Mouse (Mus musculus) kidney, embryonic 16.5 days (tissue): Measurements from ENCODE around the gene Tead1. TPM values are rescaled to one million over a fixed set of nuclear protein-coding genes. Genes with fewer than 3 reads are reported as not detected.

ENCODE experiments used
- ATAC-seq: fragments of 200-750 bp; cut with Nextera tagmentation; 2 replicates; pipeline ENCODE4 v1.8.0; 2017; ENCODE audit warnings: moderate TSS enrichment; ENCODE audit not compliant: low FRiP score, low TSS enrichment
- H3K27ac ChIP-seq: fragments of 300-500 bp; sonication (generic); 2 replicates; pipeline ENCODE4 v1.5.1; 2014; ENCODE audit warnings: low read length
- H3K27me3 ChIP-seq: fragments of 300-500 bp; sonication (generic); 2 replicates; pipeline ENCODE4 v1.6.1; 2014; ENCODE audit warnings: low read length, control low read depth, mixed read lengths; ENCODE audit not compliant: insufficient read depth
- H3K36me3 ChIP-seq: fragments of 300-500 bp; sonication (generic); 2 replicates; pipeline ENCODE4 v1.6.1; 2014; ENCODE audit warnings: low read length, control low read depth, mixed read lengths; ENCODE audit not compliant: insufficient read depth
- H3K4me1 ChIP-seq: fragments of 300-500 bp; sonication (generic); 2 replicates; pipeline ENCODE4 v1.6.1; 2014; ENCODE audit warnings: low read length, control low read depth, mixed read lengths; ENCODE audit not compliant: insufficient read depth
- H3K4me2 ChIP-seq: fragments of 300-500 bp; sonication (generic); replicated peaks from 2 replicates; pipeline ENCODE4 v1.6.1; 2014; ENCODE audit warnings: low read depth, low read length
- H3K4me3 ChIP-seq: fragments of 300-500 bp; sonication (generic); 2 replicates; pipeline ENCODE4 v1.5.1; 2014; ENCODE audit warnings: mild to moderate bottlenecking, low read length
- H3K9ac ChIP-seq: fragments of 300-500 bp; sonication (generic); replicated peaks from 2 replicates; pipeline ENCODE4 v1.6.1; 2014; ENCODE audit warnings: low read length
- H3K9me3 ChIP-seq: fragments of 300-500 bp; sonication (generic); 2 replicates; pipeline ENCODE4 v1.6.1; 2016; ENCODE audit warnings: low read length, control low read depth
- WGBS: fragments of 180-500 bp; shearing (Covaris S2); extraction: QIAGEN DNeasy Blood & Tissue Kit; methylation state at CpG from one replicate; pipeline ENCODE4 v1.1.7; 2014; 5-methylcytosine and 5-hydroxymethylcytosine counted together
- polyA plus RNA-seq: library from polyadenylated mRNA; unstranded; fragments of >200 nt; fragmentation: Nextera tagmentation; extraction: Ambion mirVana; gene quantifications from 2 replicates; pipeline ENCODE4 v1.2.1, GENCODE M21; 2015

The Tead1 gene
- polyA plus RNA-seq, 1 experiment from 2014 or later, result 18.0 TPM

GRCm38 (mm10) chr7:112793903-112794302, 114.8 kb downstream of the Tead1 start:
- Histone ChIP-seq H3K27me3 (no peaks in the 10 kb centered on the region), H3K4me2 (no peak overlapping the region), H3K9ac (no peak overlapping the region), H3K27ac (no peak overlapping the region), H3K36me3 (no peaks in the 10 kb centered on the region), H3K4me1 (peaks cover 37% of the 10 kb centered on the region), H3K9me3 (no peaks in the 10 kb centered on the region), H3K4me3 (no peak overlapping the region)
- no peak for ATAC-seq
- 49% methylated on average over 7 of the region's 7 CpGs for WGBS

GRCm38 (mm10) chr7:112794481-112794880, 115.4 kb downstream of the Tead1 start:
- no peaks in the 10 kb centered on the region for H3K9me3 ChIP-seq
- H3K9ac ChIP-seq, result no peak overlapping the region
- 8% methylated on average over 1 of the region's 2 CpGs for WGBS
- no peak overlapping the region for H3K4me3 ChIP-seq
- H3K4me2 ChIP-seq, result no peak overlapping the region
- no peak for ATAC-seq
- no peaks in the 10 kb centered on the region for H3K27me3 ChIP-seq
- no peaks in the 10 kb centered on the region for H3K36me3 ChIP-seq
- peaks cover 32% of the 10 kb centered on the region for H3K4me1 ChIP-seq
- no peak overlapping the region for H3K27ac ChIP-seq

- Histone ChIP-seq H3K4me1 (peaks cover 31% of the 10 kb centered on the region), H3K9ac (no peak overlapping the region), H3K4me3 (no peak overlapping the region), H3K36me3 (no peaks in the 10 kb centered on the region), H3K27ac (no peak overlapping the region), H3K9me3 (no peaks in the 10 kb centered on the region), H3K4me2 (no peak overlapping the region), H3K27me3 (no peaks in the 10 kb centered on the region)
- WGBS, result 70% methylated on average over 8 of the region's 8 CpGs
- ATAC-seq, result no peak
Observed at GRCm38 (mm10) chr7:112797526-112798321, 118.6 kb downstream of the Tead1 start.

- Histone ChIP-seq H3K36me3 (no peaks in the 10 kb centered on the region), H3K4me1 (peaks cover 36% of the 10 kb centered on the region), H3K9ac (no peak overlapping the region), H3K4me2 (no peak overlapping the region), H3K27me3 (no peaks in the 10 kb centered on the region), H3K9me3 (no peaks in the 10 kb centered on the region), H3K27ac (no peak overlapping the region), H3K4me3 (no peak overlapping the region)
- WGBS, result 68% methylated on average over 8 of the region's 8 CpGs
- no peak for ATAC-seq
Observed at GRCm38 (mm10) chr7:112801706-112802105, 122.6 kb downstream of the Tead1 start.

- H3K27ac ChIP-seq, result peak overlapping the region; percentile 90
- 16% methylated on average over 2 of the region's 2 CpGs for WGBS
- peaks cover 61% of the 10 kb centered on the region for H3K4me1 ChIP-seq
- peak; percentile 62 for ATAC-seq
- peak overlapping the region; percentile 47 for H3K4me2 ChIP-seq
- H3K9ac ChIP-seq, result no peak overlapping the region
- peak overlapping the region; percentile 32 for H3K4me3 ChIP-seq
- H3K36me3 ChIP-seq, result no peaks in the 10 kb centered on the region
- no peaks in the 10 kb centered on the region for H3K9me3 ChIP-seq
- H3K27me3 ChIP-seq, result no peaks in the 10 kb centered on the region
Observed at GRCm38 (mm10) chr7:112806718-112807400, 127.7 kb downstream of the Tead1 start.

- Histone ChIP-seq H3K4me1 (peaks cover 58% of the 10 kb centered on the region), H3K9ac (no peak overlapping the region)
- WGBS, result under 1% methylated on average over 6 of the region's 6 CpGs
Observed at GRCm38 (mm10) chr7:112807401-112807751, 128.3 kb downstream of the Tead1 start.

GRCm38 (mm10) chr7:112810752-112811151, 131.6 kb downstream of the Tead1 start:
- Histone ChIP-seq H3K36me3 (0 out of 2 replicates have a peak, but pooled peaks cover 2% of the 10 kb centered on the region), H3K9ac (no peak overlapping the region), H3K4me3 (no peak overlapping the region), H3K9me3 (no peaks in the 10 kb centered on the region), H3K4me2 (no peak overlapping the region), H3K27me3 (no peaks in the 10 kb centered on the region), H3K4me1 (peaks cover 49% of the 10 kb centered on the region), H3K27ac (peak overlapping the region; percentile 54)
- 40% methylated on average over 7 of the region's 7 CpGs for WGBS
- no peak for ATAC-seq

More at GRCm38 (mm10) chr7:112807401-112807751, 128.3 kb downstream of the Tead1 start:
- Histone ChIP-seq H3K4me2 (peak overlapping the region; percentile 47), H3K36me3 (no peaks in the 10 kb centered on the region), H3K27me3 (no peaks in the 10 kb centered on the region), H3K27ac (peak overlapping the region; percentile 90), H3K4me3 (peak overlapping the region; percentile 32), H3K9me3 (no peaks in the 10 kb centered on the region)
- ATAC-seq, result peak; percentile 79

- Histone ChIP-seq H3K4me1 (peaks cover 37% of the 10 kb centered on the region), H3K9ac (no peak overlapping the region), H3K36me3 (0 out of 2 replicates have a peak, but pooled peaks cover 2% of the 10 kb centered on the region), H3K4me3 (no peak overlapping the region), H3K27ac (no peak overlapping the region), H3K27me3 (no peaks in the 10 kb centered on the region), H3K9me3 (no peaks in the 10 kb centered on the region), H3K4me2 (no peak overlapping the region)
- 81% methylated on average over 10 of the region's 10 CpGs for WGBS
- no peak for ATAC-seq
Observed at GRCm38 (mm10) chr7:112812037-112812775, 133.1 kb downstream of the Tead1 start.

- H3K4me1 ChIP-seq, result peaks cover 34% of the 10 kb centered on the region
- WGBS, result 93% methylated on average over 7 of the region's 7 CpGs
- no peak overlapping the region for H3K4me3 ChIP-seq
- no peaks in the 10 kb centered on the region for H3K9me3 ChIP-seq
- ATAC-seq, result no peak
- no peak overlapping the region for H3K4me2 ChIP-seq
- H3K9ac ChIP-seq, result no peak overlapping the region
- H3K27ac ChIP-seq, result no peak overlapping the region
- H3K36me3 ChIP-seq, result 0 out of 2 replicates have a peak, but pooled peaks cover 2% of the 10 kb centered on the region
- H3K27me3 ChIP-seq, result no peaks in the 10 kb centered on the region
Observed at GRCm38 (mm10) chr7:112813163-112813562, 134.0 kb downstream of the Tead1 start.
